22 mouse cellular contexts compared by ENCODE assay signal in genomic region chr15:40157683-40158082, GRCm38 (mm10). TPM values are rescaled to one million over a fixed set of nuclear protein-coding genes. Genes with fewer than 3 reads are reported as not detected.
"Had no signal": no experiment of that assay in that cellular context is flagged by ENCODE, and none has a peak within 500 bp of the region (broad histone marks: within the 10 kb centered on the region; RNA-seq: fewer than 3 reads in every experiment).

No protein-coding gene starts in this region.

- H3K36me3 ChIP-seq: limb, embryonic 12.5 days; liver, embryonic 13.5 days; lung, embryonic 15.5 days; midbrain, embryonic 12.5 days; neural tube, embryonic 13.5 days had no signal

- H3K27ac ChIP-seq: limb, embryonic 12.5 days; liver, embryonic 13.5 days; lung, embryonic 15.5 days; macrophage; midbrain, embryonic 12.5 days; neural tube, embryonic 13.5 days had no signal

- ATAC-seq: intestine, postnatal 0 days; liver, postnatal 0 days had no signal

- H3K9me3 ChIP-seq: limb, embryonic 12.5 days; liver, embryonic 13.5 days; lung, embryonic 15.5 days; megakaryocyte, embryonic 14.5 days; midbrain, embryonic 12.5 days; neural tube, embryonic 13.5 days had no signal

- H3K4me3 ChIP-seq: limb, embryonic 12.5 days; liver, embryonic 13.5 days; lung, embryonic 15.5 days; megakaryocyte, embryonic 14.5 days; midbrain, embryonic 12.5 days; neural tube, embryonic 13.5 days had no signal

- H3K9ac ChIP-seq: limb, embryonic 12.5 days; liver, embryonic 13.5 days; liver, postnatal 0 days; lung, embryonic 15.5 days; midbrain, embryonic 12.5 days; neural tube, embryonic 13.5 days had no signal

- H3K27me3 ChIP-seq: limb, embryonic 12.5 days; liver, embryonic 13.5 days; lung, embryonic 15.5 days; megakaryocyte, embryonic 14.5 days; midbrain, embryonic 12.5 days; neural tube, embryonic 13.5 days had no signal

- DNase-seq: kidney, adult 9 months; kidney, postnatal 10 days; kidney, postnatal 4 days; liver; liver, embryonic 13.5 days; liver, postnatal 0 days; lung, postnatal 14 days; right cerebral cortex, postnatal 14 days; thymus, postnatal 14 days had no signal

- H3K4me2 ChIP-seq: limb, embryonic 12.5 days; liver, embryonic 13.5 days; lung, embryonic 15.5 days; midbrain, embryonic 12.5 days; neural tube, embryonic 13.5 days had no signal

- H3K4me1 ChIP-seq: limb, embryonic 12.5 days; liver, embryonic 13.5 days; lung, embryonic 15.5 days; midbrain, embryonic 12.5 days; neural tube, embryonic 13.5 days had no signal

RNA-seq across cellular contexts. Expression of gene 9330182O14Rik, which starts 23.5 kb away (rescaled TPM):
- total RNA-seq: layer of hippocampus, postnatal 25 days; left cerebral cortex, adult 8-10 months; left cerebral cortex, postnatal 25 days; monocyte, adult 5-6 weeks had no signal
- polyA plus RNA-seq: intestine, postnatal 0 days; limb, embryonic 12.5 days; liver, embryonic 13.5 days; liver, postnatal 0 days; lung, embryonic 15.5 days; midbrain, embryonic 12.5 days; neural tube, embryonic 13.5 days; small intestine, adult 2 months; stomach, embryonic 16.5 days had no signal
